Mouse (Mus musculus): ENCODE results near the gene Cabp7.

DNA sequence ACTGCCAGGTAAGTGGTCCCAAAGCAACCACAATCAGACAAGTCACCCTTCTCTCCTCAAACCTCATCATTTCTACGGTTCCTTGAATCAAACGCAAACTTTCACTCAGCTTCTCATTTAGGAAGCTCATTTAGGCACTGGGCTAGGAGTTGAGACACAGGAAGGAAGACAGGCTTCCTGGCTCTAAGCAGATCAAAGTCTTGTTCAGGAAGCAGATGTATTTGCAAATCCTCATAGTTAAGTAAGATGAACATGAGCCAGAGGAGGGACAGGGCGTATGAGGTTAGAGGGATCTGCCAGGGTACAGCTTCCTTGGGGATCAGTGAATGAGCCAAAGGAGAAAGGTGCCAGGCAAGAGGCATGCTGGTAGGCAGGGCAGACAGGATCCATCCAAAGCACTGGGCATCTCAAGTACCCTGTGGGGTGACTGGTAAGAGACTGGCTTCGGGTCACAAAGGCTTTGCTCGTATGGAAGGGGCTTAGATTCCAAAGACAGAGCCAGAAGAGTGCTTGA lies 38.1 kb upstream of the Cabp7 start:
- TF ChIP-seq CTCF (IDR thresholded peaks at IDR 0.05; ENCODE audit: low read depth, low read length) = no peak
- no peak for TF ChIP-seq EP300 (IDR thresholded peaks at IDR 0.05; ENCODE audit: insufficient read depth, low read depth, low read length)
- no peak for TF ChIP-seq POLR2A (IDR thresholded peaks at IDR 0.05; ENCODE audit: insufficient read depth, low read length)

Data from ES-Bruce4 (cell line).